Mouse (Mus musculus) cerebellum, postnatal 14 days (tissue): ENCODE measurements around the gene Tmem92.

ENCODE experiments used
- DNase-seq, 2 experiments: peaks; one replicate each; pipeline ENCODE4 v3.0.0; 2021; ENCODE audit warnings: mixed read lengths in 2 of 2

The Tmem92 gene

GRCm38 (mm10) chr11:94782603-94783002, at the start of gene Tmem92:
Tmem92 (minus strand) TSS chr11:94782703.
- DNase-seq = no peak

- no peak for DNase-seq
These were observed 46.5 kb upstream of the Tmem92 start for GRCm38 (mm10) chr11:94828966-94829365.

- DNase-seq = peak; percentile 7 to 12
These were observed 36.9 kb upstream of the Tmem92 start for GRCm38 (mm10) chr11:94819427-94819826.

DNA sequence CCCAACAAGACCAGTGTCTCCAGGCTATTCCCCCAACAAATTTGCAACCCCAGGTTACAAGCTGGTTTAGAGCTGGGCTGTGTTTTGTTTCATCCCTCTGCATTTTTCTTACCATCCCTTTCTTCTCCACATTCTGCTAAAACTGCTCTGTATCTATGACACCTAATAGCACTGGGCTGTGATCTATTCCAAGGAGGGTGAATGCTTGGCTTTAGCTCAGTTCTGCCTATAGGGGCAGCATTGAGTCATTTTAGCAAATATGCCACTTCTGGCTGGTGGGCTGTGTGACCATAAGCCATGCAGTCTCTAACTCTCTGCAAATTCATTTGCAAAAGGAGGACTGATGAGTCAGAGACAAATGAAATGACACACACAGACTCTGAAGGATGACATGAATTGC, 36.4 kb upstream of the Tmem92 start:
- peak; percentile 7 to 22 for DNase-seq

- peak; percentile 9 to 33 for DNase-seq
These were observed 29.0 kb upstream of the Tmem92 start for GRCm38 (mm10) chr11:94811537-94811936.

DNA sequence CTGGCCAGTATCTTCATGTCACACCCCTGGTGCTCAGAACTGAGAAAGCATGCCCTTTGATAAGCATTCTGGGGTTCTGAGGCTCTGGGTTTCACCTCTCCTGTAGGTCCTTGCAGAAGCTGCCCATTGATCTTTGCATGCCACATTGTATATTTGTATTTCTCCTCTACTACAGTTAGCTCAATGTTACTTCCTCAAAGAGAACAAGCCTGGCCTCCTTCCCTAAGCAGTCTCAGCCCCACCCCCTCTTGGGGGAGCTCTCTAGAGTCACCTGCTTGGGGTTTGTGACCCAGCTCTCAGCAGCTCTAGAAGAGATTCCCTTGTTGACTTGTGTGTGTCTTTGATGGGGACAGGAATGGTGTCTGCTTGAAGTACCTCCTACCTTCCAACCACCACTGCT, 9.2 kb upstream of the Tmem92 start:
- DNase-seq = no peak

- DNase-seq = peak; percentile 83 to 86
These were observed 2.7 kb upstream of the Tmem92 start for GRCm38 (mm10) chr11:94785247-94785646.

DNA sequence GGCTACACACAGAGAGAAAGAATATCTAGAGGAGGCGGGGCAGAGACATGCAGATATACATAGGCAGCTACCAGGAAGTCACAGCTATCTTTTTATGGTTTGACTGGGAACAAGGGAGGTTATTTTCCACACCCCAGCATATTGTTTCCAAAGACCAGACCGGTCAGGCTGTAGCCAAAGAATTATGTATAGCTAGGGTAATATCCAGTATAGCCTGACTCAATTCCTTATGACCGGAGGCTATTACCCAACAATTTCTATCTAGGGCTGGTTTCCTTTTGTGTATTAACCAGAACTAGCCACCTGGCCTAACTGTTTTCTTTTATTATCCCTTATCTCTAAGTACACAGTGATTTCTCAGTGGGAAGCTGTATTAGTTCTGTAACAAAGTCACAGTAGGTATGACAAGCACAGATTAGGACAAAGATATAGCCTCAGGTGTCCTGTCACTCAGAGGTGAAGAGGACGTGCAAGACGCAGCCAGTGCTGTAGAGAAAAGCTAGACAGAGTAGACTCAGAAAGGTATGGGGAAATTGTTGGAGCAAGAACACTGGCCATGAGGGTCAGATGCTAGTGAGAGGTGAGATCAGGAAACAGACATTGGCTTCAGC, 7.5 kb downstream of the Tmem92 start:
- DNase-seq = no peak

- no peak for DNase-seq
These were observed 8.7 kb downstream of the Tmem92 start for GRCm38 (mm10) chr11:94773851-94774250.

GRCm38 (mm10) chr11:94772363-94773055, 10.0 kb downstream of the Tmem92 start:
- DNase-seq = no peak

GRCm38 (mm10) chr11:94767241-94767640, 15.3 kb downstream of the Tmem92 start:
- no peak for DNase-seq

GRCm38 (mm10) chr11:94762775-94763174, 19.7 kb downstream of the Tmem92 start:
- no peak for DNase-seq

GRCm38 (mm10) chr11:94762281-94762680, 20.2 kb downstream of the Tmem92 start:
- DNase-seq = no peak

GRCm38 (mm10) chr11:94760799-94761198, 21.7 kb downstream of the Tmem92 start:
- DNase-seq = no peak

GRCm38 (mm10) chr11:94760364-94760763, 22.1 kb downstream of the Tmem92 start:
- DNase-seq = no peak

GRCm38 (mm10) chr11:94759916-94760315, 22.6 kb downstream of the Tmem92 start:
- no peak for DNase-seq

GRCm38 (mm10) chr11:94752946-94753713, 29.4 kb downstream of the Tmem92 start:
- no peak for DNase-seq

DNA sequence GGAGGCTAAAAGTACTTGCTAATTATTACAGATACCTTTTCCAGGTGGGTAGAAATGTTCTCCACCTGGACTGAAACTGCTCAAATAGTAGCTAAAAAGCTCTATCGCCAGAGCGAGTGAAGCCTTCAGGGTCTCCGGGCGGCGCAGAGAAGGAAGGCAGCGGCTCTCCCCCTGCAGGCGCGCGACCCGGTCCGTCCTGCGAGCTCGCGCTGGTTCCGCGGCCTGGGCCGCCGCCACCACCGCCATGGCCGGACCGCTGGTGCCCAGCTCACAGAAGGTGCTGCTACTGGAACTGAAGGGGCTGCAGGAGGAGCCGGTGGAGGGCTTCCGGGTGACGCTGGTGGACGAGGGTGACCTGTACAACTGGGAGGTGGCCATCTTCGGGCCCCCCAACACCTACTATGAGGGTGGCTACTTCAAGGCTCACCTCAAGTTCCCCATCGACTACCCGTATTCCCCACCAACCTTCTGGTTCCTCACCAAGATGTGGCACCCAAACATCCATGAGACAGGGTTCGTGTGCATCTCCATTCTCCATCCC, 40.7 kb downstream of the Tmem92 start, which contains the start of gene Cdc34b:
Gene Cdc34b, plus strand, starts transcription at position 51 of the 541 bp plus-strand sequence.
- DNase-seq = no peak

- DNase-seq = no peak
These were observed 46.8 kb downstream of the Tmem92 start for GRCm38 (mm10) chr11:94735746-94736145.

DNA sequence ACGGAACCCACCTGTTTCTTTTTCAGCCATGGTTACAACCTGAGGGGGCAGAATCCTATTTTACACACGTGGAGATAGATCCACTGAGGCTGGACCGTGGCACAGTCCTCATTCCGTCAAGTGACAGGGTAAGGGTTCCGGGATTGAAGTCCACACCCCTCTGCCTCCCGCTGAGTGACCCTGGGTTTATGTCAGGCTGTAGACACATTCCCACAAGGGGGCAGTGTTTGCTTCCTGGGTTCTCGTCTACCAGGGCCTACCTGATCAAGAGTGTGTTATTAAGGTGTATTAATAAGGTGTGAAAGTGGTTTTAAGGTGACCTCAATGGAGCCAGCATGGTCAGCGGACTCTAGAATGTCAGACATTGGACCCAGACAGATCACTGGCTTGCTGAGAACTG, 49.7 kb downstream of the Tmem92 start:
- peak; percentile 20 to 47 for DNase-seq

- DNase-seq = no peak
These were observed 51.3 kb downstream of the Tmem92 start for GRCm38 (mm10) chr11:94731229-94731628.

DNA sequence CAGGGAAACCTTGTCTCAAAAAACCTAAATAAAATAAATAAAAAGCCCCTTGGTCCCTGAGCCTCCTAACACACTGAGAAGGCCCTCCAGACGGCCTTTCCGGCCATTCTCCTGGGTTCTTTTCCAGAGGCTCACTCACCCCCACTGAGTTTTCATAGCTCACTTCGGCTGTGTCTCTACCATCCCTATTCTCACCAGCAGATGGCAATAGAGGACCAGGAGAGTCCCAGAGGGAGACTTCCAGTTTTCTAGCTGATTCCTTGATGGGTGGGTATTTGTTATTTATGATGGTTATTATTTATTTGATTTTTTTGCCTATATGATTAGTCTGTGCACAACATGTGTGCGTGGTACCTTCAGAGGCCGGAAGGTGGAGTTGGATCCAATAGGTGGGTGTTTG, 52.2 kb downstream of the Tmem92 start:
- peak; percentile 84 to 90 for DNase-seq

- no peak for DNase-seq
These were observed 52.9 kb downstream of the Tmem92 start for GRCm38 (mm10) chr11:94729565-94729964.
